Mouse (Mus musculus) inflammation-experienced regulatory T-cells (primary cell): ENCODE data around the gene Ergic1. TPM values are rescaled to one million over a fixed set of nuclear protein-coding genes. Genes with fewer than 3 reads are reported as not detected.

Source experiments
- polyA plus RNA-seq, 2 experiments: library from polyadenylated mRNA; unstranded; fragments of 100-300 nt; shearing (Covaris generic); gene quantifications; one replicate each; pipeline ENCODE4 v1.2.1; 2017

The Ergic1 gene
- polyA plus RNA-seq: 100 to 1,000 TPM in 1 of 2 experiments, 10 to 100 TPM in 1; 55.3 to 127 TPM

GRCm38 (mm10) chr17:26561290-26561640 is at the start of gene Ergic1:
Gene Ergic1, plus strand, starts transcription at chr17:26561489.

GRCm38 (mm10) chr17:26561651-26562181 is 427 bp downstream of the Ergic1 start, which contains the start of gene Dusp1:
Gene Dusp1, minus strand, starts transcription at chr17:26562128.

GRCm38 (mm10) chr17:26662978-26663683 is 101.8 kb downstream of the Ergic1 start, which contains the start of gene Atp6v0e:
Gene Atp6v0e, plus strand, starts transcription at chr17:26663231.

Other genes starting within 250 kb of the Ergic1 start
- 1 to 10 TPM in 1 of 2 experiments, under 1 TPM in 1; 0.10 to 1.7 TPM for gene Neurl1b, start 146.7 kb upstream of the Ergic1 start, polyA plus RNA-seq
- 100 to 1,000 TPM; 239 to 360 TPM for gene Dusp1, start 639 bp downstream of the Ergic1 start, polyA plus RNA-seq
- gene Atp6v0e, start 101.7 kb downstream of the Ergic1 start, polyA plus RNA-seq: 100 to 1,000 TPM; 311 to 385 TPM
- 10 to 100 TPM; 48.9 to 66.5 TPM for gene Crebrf, start 154.2 kb downstream of the Ergic1 start, polyA plus RNA-seq
- 10 to 100 TPM; 27.7 to 36.1 TPM for gene Bnip1, start 219.6 kb downstream of the Ergic1 start, polyA plus RNA-seq